Mouse (Mus musculus) embryonic facial prominence, embryonic 11.5 days (tissue): ENCODE measurements around the gene Rsad1. TPM values are rescaled to one million over a fixed set of nuclear protein-coding genes. Genes with fewer than 3 reads are reported as not detected.

Source experiments
- ATAC-seq: fragments of 200-750 bp; cut with Nextera tagmentation; replicated peaks from 2 replicates; pipeline ENCODE4 v1.8.0; 2017; ENCODE audit warnings: low read depth; ENCODE audit not compliant: insufficient number of reproducible peaks, low FRiP score, low TSS enrichment
- DNase-seq: peaks from one replicate; pipeline ENCODE4 v3.0.0-alpha.2; 2015; ENCODE audit warnings: low spot score
- H3K27ac ChIP-seq: fragments of 300-500 bp; sonication (generic); replicated peaks from 2 replicates; pipeline ENCODE4 v1.5.1; 2014; ENCODE audit warnings: mild to moderate bottlenecking, low read depth, low read length, control low read depth
- H3K27me3 ChIP-seq: fragments of 300-500 bp; sonication (generic); 2 replicates; pipeline ENCODE4 v1.6.1; 2014; ENCODE audit warnings: mild to moderate bottlenecking, low read length, moderate library complexity, mixed read lengths; ENCODE audit not compliant: control insufficient read depth, insufficient read depth
- H3K36me3 ChIP-seq: fragments of 300-500 bp; sonication (generic); replicated peaks from 2 replicates; pipeline ENCODE4 v1.6.1; 2014; ENCODE audit warnings: low read depth, mild to moderate bottlenecking, low read length, moderate library complexity, mixed read lengths; ENCODE audit not compliant: control insufficient read depth, insufficient read depth
- H3K4me1 ChIP-seq: fragments of 300-500 bp; sonication (generic); 2 replicates; pipeline ENCODE4 v1.6.1; 2014; ENCODE audit warnings: low read length, mixed read lengths; ENCODE audit not compliant: control insufficient read depth, insufficient read depth
- H3K4me2 ChIP-seq: fragments of 300-500 bp; sonication (generic); 2 replicates; pipeline ENCODE4 v1.6.1; 2014; ENCODE audit warnings: low read depth, mild to moderate bottlenecking, control low read depth, low read length, moderate library complexity
- H3K4me3 ChIP-seq: fragments of 300-500 bp; sonication (generic); 2 replicates; pipeline ENCODE4 v1.5.1; 2014; ENCODE audit warnings: low read depth, low read length, control low read depth
- H3K9ac ChIP-seq: fragments of 300-500 bp; sonication (generic); replicated peaks from 2 replicates; pipeline ENCODE4 v1.6.1; 2014; ENCODE audit warnings: mild to moderate bottlenecking, control low read depth, low read length
- H3K9me3 ChIP-seq: fragments of 300-500 bp; sonication (generic); replicated peaks from 2 replicates; pipeline ENCODE4 v1.6.1; 2016; ENCODE audit warnings: mild to moderate bottlenecking, low read length, inconsistent platforms, mixed read lengths; ENCODE audit not compliant: control insufficient read depth
- WGBS: fragments of 180-500 bp; shearing (Covaris S2); extraction: QIAGEN DNeasy Blood & Tissue Kit; methylation state at CpG from one replicate; pipeline ENCODE4 v1.1.7; 2014; 5-methylcytosine and 5-hydroxymethylcytosine counted together
- polyA plus RNA-seq: library from polyadenylated mRNA; unstranded; fragments of >200 nt; fragmentation: Nextera tagmentation; extraction: Ambion mirVana; gene quantifications from 2 replicates; pipeline ENCODE4 v1.2.1, GENCODE M21; 2014

The Rsad1 gene
- polyA plus RNA-seq, 1 experiment from 2014 or later = 2.4 TPM

DNA sequence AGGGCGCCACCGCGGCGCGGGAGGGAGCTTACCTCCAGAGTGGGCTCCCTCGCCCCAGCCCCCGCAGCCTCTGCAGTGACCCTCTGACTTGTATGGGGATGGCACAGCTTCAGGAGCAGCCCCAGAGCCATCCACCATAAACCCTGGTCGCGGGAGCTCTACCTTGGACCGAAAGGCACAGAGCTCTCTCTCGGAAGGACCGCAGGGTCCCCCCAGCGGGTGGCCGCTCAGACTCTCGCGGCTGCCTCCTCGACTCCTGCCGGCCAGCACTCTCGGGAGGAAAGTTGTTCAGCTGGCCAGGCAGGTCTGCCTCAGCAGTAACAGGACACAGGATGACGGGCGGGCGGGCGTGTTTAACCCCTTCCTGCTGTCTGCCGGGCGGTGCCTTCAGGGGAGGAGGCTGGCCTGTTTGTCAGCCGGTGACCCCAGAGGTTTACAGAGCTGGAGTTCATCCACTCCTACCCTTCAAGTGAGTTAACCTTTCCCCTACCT lies 49.3 kb downstream of the Rsad1 start, which contains the start of gene Epn3:
Epn3 (minus strand) TSS at position 314 of the 492 bp plus-strand sequence.
- DNase-seq (peak; percentile 75), ATAC-seq (peak; percentile 31; the same call in 1 of the 2 replicates)
- Histone ChIP-seq H3K27ac (peak within 1 kb of the TSS; percentile 56; the same call in 1 of the 2 replicates), H3K4me2 (peak within 1 kb of the TSS; percentile 73), H3K9ac (peak within 1 kb of the TSS; percentile 59), H3K36me3 (no peaks in the 10 kb centered on the region), H3K27me3 (no peaks in the 10 kb centered on the region; the same call in 1 of the 2 replicates), H3K4me1 (peaks cover 12% of the 10 kb centered on the region), H3K4me3 (peak within 1 kb of the TSS; percentile 36), H3K9me3 (no peaks in the 10 kb centered on the region)
- under 1% methylated on average over 26 of the region's 26 CpGs for WGBS

DNA sequence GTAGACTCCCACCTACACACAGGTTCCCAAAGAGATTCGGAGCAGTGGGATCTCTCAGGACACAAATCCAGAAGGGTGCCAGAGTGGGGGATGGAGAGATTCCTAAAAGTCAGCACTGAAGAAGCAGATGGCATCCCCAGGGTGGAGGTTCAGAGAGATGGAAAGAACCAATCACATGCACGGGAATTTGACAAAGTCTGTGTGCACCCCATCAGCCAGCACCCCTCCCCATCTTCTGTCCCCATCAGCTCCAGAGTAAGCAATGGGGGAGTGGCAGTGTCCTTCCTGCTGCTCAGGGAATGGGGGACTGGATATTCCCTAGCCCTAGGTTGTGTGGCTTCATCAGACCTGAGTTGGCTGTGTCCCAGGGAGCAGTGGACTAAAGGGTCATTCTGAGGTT lies 50.0 kb downstream of the Rsad1 start:
- no peak for DNase-seq
- WGBS = 8% methylated on average over 2 of the region's 2 CpGs
- no peak for ATAC-seq
- no peaks in the 10 kb centered on the region; the same call in 1 of the 2 replicates for H3K27me3 ChIP-seq
- peak overlapping the region; percentile 73 for H3K4me2 ChIP-seq
- H3K4me3 ChIP-seq = peak overlapping the region; percentile 36
- no peaks in the 10 kb centered on the region for H3K9me3 ChIP-seq
- peaks cover 12% of the 10 kb centered on the region for H3K4me1 ChIP-seq
- H3K27ac ChIP-seq = no peak overlapping the region
- peak overlapping the region; percentile 59 for H3K9ac ChIP-seq
- no peaks in the 10 kb centered on the region for H3K36me3 ChIP-seq

GRCm38 (mm10) chr11:94498093-94498996 lies 50.7 kb downstream of the Rsad1 start:
- Histone ChIP-seq H3K9me3 (no peaks in the 10 kb centered on the region), H3K27ac (no peak overlapping the region), H3K4me2 (peak overlapping the region; percentile 73), H3K4me1 (peaks cover 12% of the 10 kb centered on the region), H3K36me3 (no peaks in the 10 kb centered on the region), H3K27me3 (no peaks in the 10 kb centered on the region; the same call in 1 of the 2 replicates), H3K9ac (0 out of 2 replicates have a peak overlapping the region, but pooled peaks have one; percentile 28), H3K4me3 (peak overlapping the region; percentile 36)
- ATAC-seq = no peak
- WGBS = 15% methylated on average over 19 of the region's 19 CpGs
- DNase-seq = peak; percentile 22

DNA sequence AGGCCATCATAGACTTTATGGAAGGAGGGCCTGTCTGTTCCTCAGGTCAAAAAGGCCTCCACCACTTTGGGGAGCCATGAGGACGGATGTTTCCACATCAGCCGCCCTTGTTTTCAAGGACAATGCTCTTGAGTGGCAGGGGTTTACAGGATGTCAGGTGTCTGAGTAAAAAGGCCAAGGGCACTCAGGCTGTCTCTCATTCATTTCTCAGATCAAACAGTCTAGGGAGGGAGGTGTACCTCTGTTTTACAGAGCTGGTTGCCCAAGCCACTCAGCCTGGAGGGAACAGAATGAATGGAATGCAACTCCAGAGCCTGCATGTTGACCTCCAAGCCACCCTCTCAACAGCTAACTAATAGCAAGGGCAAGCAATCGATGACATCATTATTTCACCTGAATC lies 53.6 kb downstream of the Rsad1 start:
- no peaks in the 10 kb centered on the region for H3K36me3 ChIP-seq
- H3K9ac ChIP-seq = no peak overlapping the region
- DNase-seq (no peak), ATAC-seq (no peak)
- peaks cover 18% of the 10 kb centered on the region for H3K4me1 ChIP-seq
- peaks cover 8% of the 10 kb centered on the region for H3K27me3 ChIP-seq
- H3K9me3 ChIP-seq = no peaks in the 10 kb centered on the region
- WGBS = 71% methylated on average over 3 of the region's 3 CpGs
- H3K27ac ChIP-seq = no peak overlapping the region
- no peak overlapping the region for H3K4me2 ChIP-seq
- no peak overlapping the region for H3K4me3 ChIP-seq

DNA sequence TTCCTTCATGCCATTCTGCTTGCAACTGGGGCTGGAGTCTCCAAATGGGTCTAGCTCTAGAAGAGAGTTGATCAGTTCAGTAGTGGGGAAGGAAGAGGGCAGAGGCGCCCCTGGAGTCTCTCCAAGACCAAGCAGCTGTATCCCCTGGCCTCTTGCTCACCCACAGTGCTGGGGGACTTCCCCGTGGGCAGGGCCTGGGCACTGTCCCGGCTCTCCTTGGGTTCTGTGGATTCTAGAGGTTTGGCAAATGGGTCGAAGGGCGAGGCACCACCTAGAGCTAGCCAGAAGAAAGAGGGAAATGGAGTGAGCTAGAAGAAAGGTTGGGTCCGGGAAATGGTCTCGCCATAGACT lies 57.3 kb downstream of the Rsad1 start:
- H3K9ac ChIP-seq = no peak overlapping the region
- H3K4me3 ChIP-seq = no peak overlapping the region; the same call in 1 of the 2 replicates
- no peaks in the 10 kb centered on the region for H3K36me3 ChIP-seq
- H3K4me1 ChIP-seq = peaks cover 6% of the 10 kb centered on the region
- H3K4me2 ChIP-seq = no peak overlapping the region
- DNase-seq (no peak), ATAC-seq (no peak)
- 68% methylated on average over 7 of the region's 7 CpGs for WGBS
- peaks cover 8% of the 10 kb centered on the region for H3K27me3 ChIP-seq
- no peaks in the 10 kb centered on the region for H3K9me3 ChIP-seq
- H3K27ac ChIP-seq = no peak overlapping the region

DNA sequence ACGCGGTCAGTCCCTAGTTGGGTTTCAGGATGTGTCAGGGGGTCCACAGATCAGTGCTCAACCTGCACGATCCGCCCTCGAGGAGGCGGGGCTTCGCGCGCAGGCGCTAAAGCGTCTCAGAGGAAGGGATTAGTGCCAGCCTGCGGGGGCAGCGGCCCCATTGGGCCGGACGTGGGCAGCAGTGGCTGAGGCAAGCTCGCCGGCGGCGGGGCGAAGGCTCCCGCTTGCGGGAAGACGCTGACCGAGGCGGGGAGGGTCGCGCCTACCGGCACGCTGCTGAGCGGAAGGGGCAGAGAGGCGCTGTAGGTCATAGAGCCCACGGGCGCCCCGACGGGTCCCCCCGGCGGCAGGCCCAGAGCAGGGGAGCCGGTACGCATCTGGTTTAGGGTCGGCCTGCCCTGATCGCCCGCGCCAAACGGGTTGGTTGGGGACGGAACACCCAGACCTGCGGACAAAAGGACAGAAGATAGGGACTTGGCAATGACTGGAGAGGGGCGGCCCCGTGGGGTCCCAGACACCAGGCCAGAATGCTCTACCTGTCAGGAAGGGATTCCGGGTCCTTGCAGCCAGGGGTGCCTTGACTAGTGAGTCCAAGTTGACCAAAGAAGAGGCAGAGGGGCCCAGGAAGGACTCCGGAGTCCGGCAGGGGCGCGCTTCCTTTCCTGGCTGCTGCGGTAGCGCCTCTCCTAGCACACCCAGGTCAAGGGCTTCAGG lies 57.9 kb downstream of the Rsad1 start:
- Histone ChIP-seq H3K9ac (peak overlapping the region; percentile 71), H3K27me3 (peaks cover 8% of the 10 kb centered on the region), H3K27ac (no peak overlapping the region), H3K36me3 (no peaks in the 10 kb centered on the region), H3K4me2 (peak overlapping the region; percentile 82), H3K4me3 (peak overlapping the region; percentile 48), H3K9me3 (no peaks in the 10 kb centered on the region), H3K4me1 (peaks cover 6% of the 10 kb centered on the region)
- ATAC-seq = peak; percentile 45; the same call in 1 of the 2 replicates
- peak; percentile 70 for DNase-seq
- 5% methylated on average over 51 of the region's 55 CpGs for WGBS
